Comparison of ENCODE assay signal across 25 mouse cellular contexts in genomic region chr4:138976046-138976445, GRCm38 (mm10). TPM values are rescaled to one million over a fixed set of nuclear protein-coding genes. Genes with fewer than 3 reads are reported as not detected.
DNase-seq lines count a peak whose midpoint lies in the region; TF ChIP-seq lines count a peak whose summit lies in the region.
"Had no signal": no experiment of that assay in that cellular context is flagged by ENCODE, and none has a peak within 500 bp of the region (broad histone marks: within the 10 kb centered on the region; RNA-seq: fewer than 3 reads in every experiment).

No protein-coding gene starts in this region.

- H3K9ac ChIP-seq in liver, adult 2 months (ENCODE audit: low read depth, low read length) = no peak overlapping the region
- H3K9ac ChIP-seq: forebrain, embryonic 13.5 days; hindbrain, embryonic 13.5 days; limb, embryonic 13.5 days; neural tube, embryonic 12.5 days had no signal

- WGBS in liver, adult 2 months = 8% methylated on average over 6 of the region's 6 CpGs

- H3K4me1 ChIP-seq in liver, adult 2 months (ENCODE audit: control insufficient read depth, insufficient read depth, low read length) = peaks cover 26% of the 10 kb centered on the region

- no peaks in the 10 kb centered on the region for H3K36me3 ChIP-seq in liver, adult 2 months (ENCODE audit: control insufficient read depth, insufficient read depth, low read length)
- H3K36me3 ChIP-seq: embryonic facial prominence, embryonic 10.5 days; heart, embryonic 10.5 days; hindbrain, embryonic 13.5 days; limb, embryonic 13.5 days; neural tube, embryonic 12.5 days had no signal

- no peaks in the 10 kb centered on the region for H3K27me3 ChIP-seq in liver, adult 2 months (ENCODE audit: control insufficient read depth, insufficient read depth, low read length)
- H3K27me3 ChIP-seq: forebrain, embryonic 13.5 days; limb, embryonic 13.5 days; neural tube, embryonic 12.5 days; Patski had no signal

- peak overlapping the region; percentile 65 for H3K27ac ChIP-seq in liver, adult 2 months (replicated peaks; ENCODE audit: insufficient read depth, low read depth, low read length)
- H3K27ac ChIP-seq: embryonic facial prominence, embryonic 10.5 days; forebrain, embryonic 13.5 days; hindbrain, embryonic 13.5 days; limb, embryonic 13.5 days; neural tube, embryonic 12.5 days had no signal

- DNase-seq in gastrocnemius, adult 8-10 months (ENCODE audit: low spot score in 2 of 2) = peak; percentile 45 to 67
- no peak for DNase-seq in gastrocnemius, postnatal 10 days
- peak; percentile 98 for DNase-seq in liver, adult 2 months (ENCODE audit: extremely low read depth, low read depth, low spot score)
- no peak for DNase-seq in liver
- peak; percentile 94 for DNase-seq in kidney, adult 9 months
- peak; percentile 81 for DNase-seq in skeletal muscle tissue, adult 2 months (ENCODE audit: low read depth, low spot score)
- no peak for DNase-seq in layer of hippocampus, adult 18-20 months (ENCODE audit: low spot score in 2 of 2)
- DNase-seq: cerebellum, adult 11-12 months; cerebellum, postnatal 36 days; heart, postnatal 14 days; layer of hippocampus, adult 9-11 months; spleen, adult 18-20 months; thymus, adult 18-20 months had no signal

- H3K79me2 ChIP-seq in liver, adult 2 months (ENCODE audit: control insufficient read depth, insufficient read depth, low read length) = no peaks in the 10 kb centered on the region; the same call in 1 of the 2 replicates

- H3K4me3 ChIP-seq in liver, adult 2 months (ENCODE audit: insufficient read depth, low read depth, low read length) = no peak overlapping the region
- H3K4me3 ChIP-seq: embryonic facial prominence, embryonic 10.5 days; forebrain, embryonic 13.5 days; heart, embryonic 10.5 days; hindbrain, embryonic 13.5 days; limb, embryonic 13.5 days; megakaryocyte, embryonic 14.5 days; neural tube, embryonic 12.5 days had no signal

- TF ChIP-seq CTCF in liver, adult 2 months (IDR thresholded peaks at IDR 0.05; ENCODE audit: low read depth, low read length) = no peak

- TF ChIP-seq POLR2A in liver, adult 2 months (IDR thresholded peaks at IDR 0.05; ENCODE audit: extremely low read depth, insufficient read depth, low read length) = no peak

RNA-seq across cellular contexts. Expression of gene Tmco4, which starts 3.4 kb away (rescaled TPM):
- total RNA-seq in gastrocnemius, adult 8-10 months (2022) = 10 to 100 TPM; 10.2 to 16.9 (median 12.0) TPM
- total RNA-seq in gastrocnemius, postnatal 10 days (2021) = 1 to 10 TPM; 3.8 to 4.5 TPM
- 10.2 and 12.6 TPM in 2 replicates for total RNA-seq in liver, adult 2 months (2014; rRNA removed)
- polyA plus RNA-seq in liver, adult 2 months (2012; rRNA removed) = 14.6 and 15.3 TPM in 2 replicates
- total RNA-seq in layer of hippocampus, adult 18-20 months (2021) = 1 to 10 TPM; 2.9 to 3.0 TPM

RNA-seq across cellular contexts. Expression of gene Rnf186, which starts 9.1 kb away (rescaled TPM):
- total RNA-seq in gastrocnemius, adult 8-10 months (2022) = not detected
- total RNA-seq in gastrocnemius, postnatal 10 days (2021) = not detected
- total RNA-seq in liver, adult 2 months (2014; rRNA removed) = 5.5 and 13.4 TPM in 2 replicates
- 24.5 and 25.8 TPM in 2 replicates for polyA plus RNA-seq in liver, adult 2 months (2012; rRNA removed)
- not detected for total RNA-seq in layer of hippocampus, adult 18-20 months (2021)
- total RNA-seq: left cerebral cortex, adult 8-10 months; midbrain, postnatal 0 days had no signal
- polyA plus RNA-seq: activated CD4-positive, CD25-positive, alpha-beta regulatory T cell, adult 4 months; brain, embryonic 14.5 days; embryonic facial prominence, embryonic 10.5 days; hindbrain, embryonic 13.5 days; midbrain, postnatal 0 days; neural tube, embryonic 12.5 days; Patski had no signal

Comparison
In these comparisons a context has a peak if more than half of its experiments do, and no peak if none do; other contexts are left out.
1. DNase-seq: peak in gastrocnemius, adult 8-10 months (2 of 2), liver, adult 2 months (single experiment), kidney, adult 9 months (single experiment) and skeletal muscle tissue, adult 2 months (single experiment); none in gastrocnemius, postnatal 10 days (single experiment), liver (single experiment) and layer of hippocampus, adult 18-20 months (0 of 2).